Mouse (Mus musculus): ENCODE results near the gene Tmem132c.
A peak's percentile ranks its signal among the peaks of the same experiment; 100 is the strongest.

Tmem132c gene

DNA sequence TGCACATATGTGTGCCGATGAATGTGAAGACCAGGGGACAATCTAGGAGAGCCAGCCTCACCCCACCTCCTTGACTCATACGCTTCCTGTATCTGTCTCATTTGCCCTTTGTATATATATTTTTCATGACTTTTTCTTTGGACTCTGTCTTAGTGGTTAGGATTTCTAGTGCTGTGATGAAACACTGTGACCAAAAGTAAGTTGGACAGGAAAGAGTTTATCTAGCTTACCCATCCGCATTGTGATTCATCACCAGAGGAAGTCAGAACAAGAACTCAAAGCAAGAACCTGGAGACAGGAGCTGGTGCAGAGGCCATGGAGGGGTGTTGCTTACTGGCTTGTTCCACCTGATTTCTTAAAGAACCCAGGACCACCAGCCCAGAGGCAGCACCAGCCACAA is 250.1 kb downstream of the Tmem132c start:
- Histone ChIP-seq H3K36me3 (ENCODE audit: insufficient read depth, low read length) (no peaks in the 10 kb centered on the region), H3K9me3 (ENCODE audit: low read length) (peaks cover 6% of the 10 kb centered on the region; the same call in 1 of the 2 replicates), H3K27me3 (ENCODE audit: insufficient read depth, low read length) (peaks cover 9% of the 10 kb centered on the region), H3K4me3 (replicated peaks; ENCODE audit: low read length) (no peak overlapping the region), H3K4me1 (replicated peaks; ENCODE audit: low read depth, low read length) (no peaks in the 10 kb centered on the region)
- no peak for TF ChIP-seq CTCF (conservative IDR thresholded peaks at IDR 0.05; ENCODE audit: low read length)
- no peak for TF ChIP-seq NANOG (IDR thresholded peaks at IDR 0.05; ENCODE audit: borderline replicate concordance, low read length)
- TF ChIP-seq POU5F1 (IDR thresholded peaks at IDR 0.05; ENCODE audit: borderline replicate concordance, low read length): no peak

DNA sequence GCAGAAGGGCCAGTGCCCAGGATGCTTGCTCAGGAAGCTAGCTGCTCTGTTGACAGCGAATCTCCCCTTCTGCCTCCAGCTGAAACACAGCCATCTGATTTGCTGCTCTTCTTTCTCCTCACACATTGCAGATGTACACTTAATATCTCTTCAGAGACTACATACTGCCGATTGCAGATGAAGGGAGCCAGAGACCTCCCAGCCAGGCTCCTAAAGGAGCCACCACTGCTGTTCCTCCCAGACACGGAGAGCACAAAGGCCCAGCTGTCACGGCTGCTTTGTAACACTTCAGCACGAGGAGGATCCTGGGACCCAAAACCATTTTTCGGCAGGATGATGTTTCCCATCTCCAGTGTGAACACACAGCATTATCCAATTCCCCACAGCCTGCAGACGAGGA is 255.3 kb downstream of the Tmem132c start:
- Histone ChIP-seq H3K9me3 (ENCODE audit: low read length) (peaks cover 56% of the 10 kb centered on the region), H3K27me3 (ENCODE audit: insufficient read depth, low read length) (peaks cover 5% of the 10 kb centered on the region; the same call in 1 of the 2 replicates), H3K4me1 (replicated peaks; ENCODE audit: low read depth, low read length) (no peaks in the 10 kb centered on the region), H3K4me3 (replicated peaks; ENCODE audit: low read length) (no peak overlapping the region), H3K36me3 (ENCODE audit: insufficient read depth, low read length) (peaks cover 3% of the 10 kb centered on the region; the same call in 1 of the 2 replicates)
- TF ChIP-seq CTCF (conservative IDR thresholded peaks at IDR 0.05; ENCODE audit: low read length) (no peak), NANOG (IDR thresholded peaks at IDR 0.05; ENCODE audit: borderline replicate concordance, low read length) (no peak), POU5F1 (IDR thresholded peaks at IDR 0.05; ENCODE audit: borderline replicate concordance, low read length) (no peak)

- H3K27me3 ChIP-seq (ENCODE audit: insufficient read depth, low read length): peaks cover 5% of the 10 kb centered on the region; the same call in 1 of the 2 replicates
- no peak overlapping the region; the same call in 1 of the 2 replicates for H3K4me3 ChIP-seq (replicated peaks; ENCODE audit: low read length)
- peaks cover 3% of the 10 kb centered on the region; the same call in 1 of the 2 replicates for H3K36me3 ChIP-seq (ENCODE audit: insufficient read depth, low read length)
- peaks cover 62% of the 10 kb centered on the region for H3K9me3 ChIP-seq (ENCODE audit: low read length)
- TF ChIP-seq POU5F1 (IDR thresholded peaks at IDR 0.05; ENCODE audit: borderline replicate concordance, low read length) (no peak), NANOG (IDR thresholded peaks at IDR 0.05; ENCODE audit: borderline replicate concordance, low read length) (no peak), CTCF (conservative IDR thresholded peaks at IDR 0.05; ENCODE audit: low read length) (no peak)
- H3K4me1 ChIP-seq (replicated peaks; ENCODE audit: low read depth, low read length): no peaks in the 10 kb centered on the region
Measured at GRCm38 (mm10) chr5:127499151-127499827, 257.7 kb downstream of the Tmem132c start.

GRCm38 (mm10) chr5:127502838-127503237 is 261.2 kb downstream of the Tmem132c start:
- Histone ChIP-seq H3K4me3 (replicated peaks; ENCODE audit: low read length) (no peak overlapping the region), H3K4me1 (replicated peaks; ENCODE audit: low read depth, low read length) (no peaks in the 10 kb centered on the region), H3K9me3 (ENCODE audit: low read length) (peaks cover 45% of the 10 kb centered on the region), H3K36me3 (ENCODE audit: insufficient read depth, low read length) (peaks cover 3% of the 10 kb centered on the region; the same call in 1 of the 2 replicates), H3K27me3 (ENCODE audit: insufficient read depth, low read length) (no peaks in the 10 kb centered on the region)
- no peak for TF ChIP-seq CTCF (conservative IDR thresholded peaks at IDR 0.05; ENCODE audit: low read length)
- TF ChIP-seq POU5F1 (IDR thresholded peaks at IDR 0.05; ENCODE audit: borderline replicate concordance, low read length): no peak
- TF ChIP-seq NANOG (IDR thresholded peaks at IDR 0.05; ENCODE audit: borderline replicate concordance, low read length): no peak

DNA sequence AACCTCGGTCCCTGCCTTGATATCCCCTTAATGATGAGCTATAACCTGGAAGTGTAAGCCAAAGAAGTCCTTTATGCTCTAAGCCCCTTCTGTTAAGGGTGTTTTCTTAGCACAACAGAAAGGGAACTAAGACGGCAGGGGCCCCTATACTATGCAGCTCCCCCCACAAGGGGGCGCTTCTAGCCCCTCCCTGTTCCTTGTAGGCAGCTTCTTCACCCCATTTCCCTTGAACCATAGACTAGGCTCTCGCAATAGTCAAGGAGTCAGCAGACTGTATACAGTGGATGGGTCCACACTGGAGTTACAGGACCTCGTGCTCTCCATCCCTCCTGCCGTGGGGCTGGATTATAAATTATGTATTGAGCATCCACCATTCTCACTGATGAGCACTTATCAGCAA is 264.1 kb downstream of the Tmem132c start:
- TF ChIP-seq CTCF (conservative IDR thresholded peaks at IDR 0.05; ENCODE audit: low read length) (0 out of 2 replicates have a peak, but pooled peaks have one; percentile 10), POU5F1 (IDR thresholded peaks at IDR 0.05; ENCODE audit: borderline replicate concordance, low read length) (no peak)
- H3K4me3 ChIP-seq (replicated peaks; ENCODE audit: low read length): no peak overlapping the region
- H3K4me1 ChIP-seq (replicated peaks; ENCODE audit: low read depth, low read length): no peaks in the 10 kb centered on the region
- H3K36me3 ChIP-seq (ENCODE audit: insufficient read depth, low read length): no peaks in the 10 kb centered on the region
- H3K27me3 ChIP-seq (ENCODE audit: insufficient read depth, low read length): no peaks in the 10 kb centered on the region
- H3K9me3 ChIP-seq (ENCODE audit: low read length): peaks cover 32% of the 10 kb centered on the region

- Histone ChIP-seq H3K4me1 (replicated peaks; ENCODE audit: low read depth, low read length) (no peaks in the 10 kb centered on the region), H3K9me3 (ENCODE audit: low read length) (peaks cover 19% of the 10 kb centered on the region), H3K4me3 (replicated peaks; ENCODE audit: low read length) (no peak overlapping the region), H3K27me3 (ENCODE audit: insufficient read depth, low read length) (no peaks in the 10 kb centered on the region), H3K36me3 (ENCODE audit: insufficient read depth, low read length) (no peaks in the 10 kb centered on the region)
- TF ChIP-seq CTCF (conservative IDR thresholded peaks at IDR 0.05; ENCODE audit: low read length) (peak; percentile 28), POU5F1 (IDR thresholded peaks at IDR 0.05; ENCODE audit: borderline replicate concordance, low read length) (no peak), NANOG (IDR thresholded peaks at IDR 0.05; ENCODE audit: borderline replicate concordance, low read length) (no peak)
Measured at GRCm38 (mm10) chr5:127511653-127512052, 270.0 kb downstream of the Tmem132c start.

GRCm38 (mm10) chr5:127515960-127516359 is 274.4 kb downstream of the Tmem132c start:
- Histone ChIP-seq H3K4me1 (replicated peaks; ENCODE audit: low read depth, low read length) (no peaks in the 10 kb centered on the region), H3K27me3 (ENCODE audit: insufficient read depth, low read length) (peaks cover 2% of the 10 kb centered on the region; the same call in 1 of the 2 replicates), H3K9me3 (ENCODE audit: low read length) (peaks cover 3% of the 10 kb centered on the region; the same call in 1 of the 2 replicates), H3K36me3 (ENCODE audit: insufficient read depth, low read length) (no peaks in the 10 kb centered on the region), H3K4me3 (replicated peaks; ENCODE audit: low read length) (no peak overlapping the region)
- TF ChIP-seq CTCF (conservative IDR thresholded peaks at IDR 0.05; ENCODE audit: low read length) (no peak), NANOG (IDR thresholded peaks at IDR 0.05; ENCODE audit: borderline replicate concordance, low read length) (no peak), POU5F1 (IDR thresholded peaks at IDR 0.05; ENCODE audit: borderline replicate concordance, low read length) (no peak)

DNA sequence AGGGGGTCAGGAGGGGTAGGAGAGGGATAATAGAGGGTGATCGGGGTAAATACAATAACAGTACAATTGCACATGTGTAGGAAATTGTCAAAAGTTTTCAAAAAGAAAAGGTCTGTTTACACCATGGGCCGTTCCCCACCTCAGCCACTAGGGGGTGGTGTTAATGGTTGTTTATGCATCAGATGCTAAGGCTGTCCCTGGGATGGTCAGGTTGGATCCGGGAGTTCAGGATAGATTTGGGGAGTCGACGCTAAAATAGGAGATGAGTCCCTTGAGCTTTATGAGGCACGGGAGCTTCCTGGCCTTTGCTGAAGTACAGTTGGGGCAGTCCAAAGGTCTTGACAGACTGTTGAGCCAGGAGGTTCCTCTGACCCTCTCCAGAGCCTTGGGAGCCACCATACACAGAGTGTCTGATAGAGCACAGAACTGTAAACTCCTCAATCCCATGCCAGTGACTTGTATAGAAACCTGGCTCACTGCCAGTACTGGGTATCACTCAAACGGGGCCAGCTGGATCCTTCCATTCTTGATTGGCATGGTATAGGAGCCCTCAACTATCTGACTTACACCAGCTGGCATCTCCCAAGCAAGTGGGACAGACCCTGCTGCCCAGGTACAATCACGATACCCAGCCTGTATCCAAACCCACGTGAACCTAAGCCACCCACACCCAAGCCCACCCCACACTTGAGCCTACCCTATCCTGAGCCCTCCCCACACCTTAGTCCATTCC is 281.3 kb downstream of the Tmem132c start:
- no peaks in the 10 kb centered on the region for H3K4me1 ChIP-seq (replicated peaks; ENCODE audit: low read depth, low read length)
- no peaks in the 10 kb centered on the region for H3K36me3 ChIP-seq (ENCODE audit: insufficient read depth, low read length)
- H3K4me3 ChIP-seq (replicated peaks; ENCODE audit: low read length): no peak overlapping the region
- peak; percentile 89 for TF ChIP-seq CTCF (conservative IDR thresholded peaks at IDR 0.05; ENCODE audit: low read length)
- TF ChIP-seq NANOG (IDR thresholded peaks at IDR 0.05; ENCODE audit: borderline replicate concordance, low read length): no peak
- H3K9me3 ChIP-seq (ENCODE audit: low read length): no peaks in the 10 kb centered on the region
- peaks cover 20% of the 10 kb centered on the region for H3K27me3 ChIP-seq (ENCODE audit: insufficient read depth, low read length)

Data from E14TG2a.4 (cell line).